Mouse (Mus musculus) embryonic facial prominence, embryonic 14.5 days (tissue): ENCODE measurements around the gene Smim24. TPM values are rescaled to one million over a fixed set of nuclear protein-coding genes. Genes with fewer than 3 reads are reported as not detected.

Experiments
- ATAC-seq: fragments of 200-750 bp; cut with Nextera tagmentation; 2 replicates; pipeline ENCODE4 v1.8.0; 2017; ENCODE audit warnings: low read depth, moderate number of reproducible peaks, moderate TSS enrichment
- DNase-seq: peaks from one replicate; pipeline ENCODE4 v3.0.0-alpha.2; 2015; ENCODE audit warnings: low spot score
- H3K27ac ChIP-seq: fragments of 300-500 bp; sonication (generic); replicated peaks from 2 replicates; pipeline ENCODE4 v1.5.1; 2014; ENCODE audit warnings: low read depth, mild to moderate bottlenecking, low read length, moderate library complexity
- H3K27me3 ChIP-seq: fragments of 300-500 bp; sonication (generic); replicated peaks from 2 replicates; pipeline ENCODE4 v1.6.1; 2014; ENCODE audit warnings: low read length; ENCODE audit not compliant: control insufficient read depth, insufficient read depth
- H3K36me3 ChIP-seq: fragments of 300-500 bp; sonication (generic); 2 replicates; pipeline ENCODE4 v1.6.1; 2014; ENCODE audit warnings: low read length, mixed read lengths; ENCODE audit not compliant: control insufficient read depth, insufficient read depth
- H3K4me1 ChIP-seq: fragments of 300-500 bp; sonication (generic); 2 replicates; pipeline ENCODE4 v1.6.1; 2014; ENCODE audit warnings: antibody characterized with exemption, low read length; ENCODE audit not compliant: control insufficient read depth, insufficient read depth
- H3K4me2 ChIP-seq: fragments of 300-500 bp; sonication (generic); 2 replicates; pipeline ENCODE4 v1.6.1; 2014; ENCODE audit warnings: low read depth, mild to moderate bottlenecking, low read length, moderate library complexity, mixed read lengths
- H3K4me3 ChIP-seq: fragments of 300-500 bp; sonication (generic); 2 replicates; pipeline ENCODE4 v1.5.1; 2014; ENCODE audit warnings: low read depth, mild to moderate bottlenecking, low read length
- H3K9ac ChIP-seq: fragments of 300-500 bp; sonication (generic); 2 replicates; pipeline ENCODE4 v1.6.1; 2014; ENCODE audit warnings: low read depth, mild to moderate bottlenecking, low read length, moderate library complexity, mixed read lengths
- H3K9me3 ChIP-seq: fragments of 300-500 bp; sonication (generic); 2 replicates; pipeline ENCODE4 v1.6.1; 2016; ENCODE audit warnings: low read length; ENCODE audit not compliant: control insufficient read depth
- WGBS: fragments of 180-500 bp; shearing (Covaris S2); extraction: QIAGEN DNeasy Blood & Tissue Kit; methylation state at CpG from one replicate; pipeline ENCODE4 v1.1.7; 2014; 5-methylcytosine and 5-hydroxymethylcytosine counted together
- polyA plus RNA-seq: library from polyadenylated mRNA; unstranded; fragments of >200 nt; fragmentation: Nextera tagmentation; extraction: Ambion mirVana; gene quantifications from 2 replicates; pipeline ENCODE4 v1.2.1, GENCODE M21; 2014

The Smim24 gene
- polyA plus RNA-seq, 1 experiment from 2014 or later = 3.9 TPM

DNA sequence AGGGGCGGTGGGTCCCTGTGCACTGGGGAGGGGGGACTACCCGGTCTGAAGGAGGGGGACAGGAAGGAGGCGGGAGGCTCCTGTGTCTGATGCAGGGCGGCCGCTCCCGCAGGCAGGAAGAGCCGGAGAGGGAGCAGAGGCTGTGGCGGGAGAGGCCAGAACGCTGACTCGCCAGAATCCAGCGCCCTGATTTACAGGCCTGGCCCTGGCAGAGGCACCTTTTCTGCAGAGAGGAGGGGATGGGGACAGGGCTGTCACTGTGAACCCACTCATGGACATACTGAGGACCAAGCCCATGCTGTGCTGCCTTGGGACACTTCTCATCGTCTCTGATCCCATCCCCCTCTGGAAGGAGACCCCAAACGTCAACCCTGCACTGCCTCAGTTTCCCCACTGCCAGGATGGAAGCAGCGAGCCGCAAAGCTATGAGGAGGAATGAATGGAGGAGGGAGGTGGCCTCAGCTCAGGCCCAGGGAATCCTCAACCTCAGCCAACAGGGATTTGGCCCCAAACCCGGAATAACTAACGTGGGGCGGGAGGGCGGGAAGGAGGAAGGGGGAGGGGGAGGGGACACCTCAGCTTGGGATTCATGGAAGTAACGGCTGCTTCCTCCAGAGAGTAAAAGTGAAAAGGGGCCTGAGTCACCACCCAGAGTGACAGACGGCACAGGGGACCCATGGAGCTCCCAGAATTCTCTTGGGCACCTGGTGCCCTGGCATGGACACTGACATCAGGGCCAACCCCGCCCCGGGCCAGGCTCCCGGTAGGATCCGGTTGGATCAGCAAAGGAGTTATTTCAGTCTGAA is 31.6 kb downstream of the Smim24 start:
- Histone ChIP-seq H3K27ac (peak overlapping the region; percentile 34; the same call in 1 of the 2 replicates), H3K4me2 (peak overlapping the region; percentile 71), H3K4me3 (peak overlapping the region; percentile 73), H3K9ac (peak overlapping the region; percentile 85), H3K9me3 (no peaks in the 10 kb centered on the region), H3K27me3 (peaks cover 6% of the 10 kb centered on the region), H3K36me3 (peaks cover 15% of the 10 kb centered on the region), H3K4me1 (peaks cover 27% of the 10 kb centered on the region)
- no peak; the same call in 1 of the 2 replicates for ATAC-seq
- no peak for DNase-seq
- 5% methylated on average over 20 of the region's 25 CpGs for WGBS

- H3K27me3 ChIP-seq = peaks cover 6% of the 10 kb centered on the region
- H3K9me3 ChIP-seq = no peaks in the 10 kb centered on the region
Measured at GRCm38 (mm10) chr10:81425236-81425850, 32.5 kb downstream of the Smim24 start.

DNA sequence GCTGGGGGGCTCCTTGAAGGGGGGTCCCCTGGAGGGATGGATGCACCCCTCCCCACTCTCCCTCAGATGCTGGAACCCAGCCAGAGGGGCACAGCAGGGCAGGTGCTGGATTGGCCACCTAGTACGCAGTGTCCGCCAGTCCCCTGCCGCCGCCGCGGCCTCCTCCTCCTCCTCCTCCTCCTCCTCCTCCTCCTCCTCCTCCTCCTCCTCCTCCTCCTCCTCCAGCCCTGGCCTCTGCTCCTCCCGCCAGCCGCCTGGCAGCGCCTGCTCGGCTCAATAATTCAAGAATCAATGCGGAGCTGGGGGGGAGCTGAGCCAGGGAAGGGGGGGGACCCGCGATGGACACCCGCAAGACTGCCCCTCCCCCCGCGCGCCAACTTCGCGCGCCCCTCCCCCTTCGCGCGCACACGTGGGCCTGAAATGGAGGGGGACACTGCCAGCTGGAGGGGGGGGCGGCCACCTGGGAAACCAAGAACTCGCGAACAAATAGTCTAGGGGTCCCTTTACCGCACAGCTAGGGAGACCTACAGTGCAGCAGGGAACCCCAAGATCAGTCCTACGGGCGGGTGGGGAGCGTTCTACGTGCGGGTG is 33.3 kb downstream of the Smim24 start:
- no peaks in the 10 kb centered on the region for H3K9me3 ChIP-seq
- peak overlapping the region; percentile 71 for H3K4me2 ChIP-seq
- H3K27ac ChIP-seq = peak overlapping the region; percentile 33
- no peak for DNase-seq
- 0% methylated on average over 10 of the region's 33 CpGs for WGBS
- H3K9ac ChIP-seq = peak overlapping the region; percentile 85
- H3K27me3 ChIP-seq = peaks cover 6% of the 10 kb centered on the region
- peaks cover 31% of the 10 kb centered on the region for H3K4me1 ChIP-seq
- no peak for ATAC-seq
- H3K4me3 ChIP-seq = peak overlapping the region; percentile 73
- no peaks in the 10 kb centered on the region for H3K36me3 ChIP-seq

More at GRCm38 (mm10) chr10:81425236-81425850, 32.5 kb downstream of the Smim24 start:
- DNase-seq (no peak), ATAC-seq (no peak)
- H3K4me3 ChIP-seq = peak overlapping the region; percentile 73
- peaks cover 29% of the 10 kb centered on the region for H3K4me1 ChIP-seq
- 27% methylated on average over 10 of the region's 10 CpGs for WGBS
- H3K4me2 ChIP-seq = peak overlapping the region; percentile 71
- peaks cover 6% of the 10 kb centered on the region; the same call in 1 of the 2 replicates for H3K36me3 ChIP-seq
- peak overlapping the region; percentile 85 for H3K9ac ChIP-seq
- peak overlapping the region; percentile 34; the same call in 1 of the 2 replicates for H3K27ac ChIP-seq

GRCm38 (mm10) chr10:81426897-81427296 is 34.0 kb downstream of the Smim24 start:
- peak overlapping the region; percentile 73 for H3K4me3 ChIP-seq
- no peak for ATAC-seq
- H3K9ac ChIP-seq = peak overlapping the region; percentile 85
- H3K9me3 ChIP-seq = no peaks in the 10 kb centered on the region
- H3K4me1 ChIP-seq = peaks cover 36% of the 10 kb centered on the region
- H3K36me3 ChIP-seq = no peaks in the 10 kb centered on the region
- under 1% methylated on average over 27 of the region's 38 CpGs for WGBS
- peak overlapping the region; percentile 33; the same call in 1 of the 2 replicates for H3K27ac ChIP-seq
- DNase-seq = no peak
- peaks cover 6% of the 10 kb centered on the region for H3K27me3 ChIP-seq
- peak overlapping the region; percentile 71 for H3K4me2 ChIP-seq

DNA sequence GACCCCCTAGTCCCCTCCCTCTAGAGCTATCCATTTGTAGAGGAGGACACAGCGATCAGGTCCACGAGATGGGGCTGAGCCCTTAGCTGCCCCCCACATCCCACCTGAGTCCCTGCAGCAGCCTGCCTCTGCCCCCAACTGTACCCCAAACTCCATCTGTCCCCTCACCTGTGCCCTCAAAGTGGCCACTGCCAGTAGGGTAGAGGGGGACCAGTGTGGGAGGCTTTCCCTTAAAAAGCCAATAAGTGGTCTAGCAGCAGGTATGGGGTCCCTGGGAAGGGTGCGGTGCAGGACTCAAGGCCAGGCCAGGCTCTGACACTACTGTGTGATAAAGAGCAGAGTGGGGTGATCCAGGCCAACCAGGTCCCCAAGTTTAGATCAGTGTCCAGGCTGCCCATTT is 34.5 kb downstream of the Smim24 start:
- H3K4me1 ChIP-seq = peaks cover 36% of the 10 kb centered on the region

DNA sequence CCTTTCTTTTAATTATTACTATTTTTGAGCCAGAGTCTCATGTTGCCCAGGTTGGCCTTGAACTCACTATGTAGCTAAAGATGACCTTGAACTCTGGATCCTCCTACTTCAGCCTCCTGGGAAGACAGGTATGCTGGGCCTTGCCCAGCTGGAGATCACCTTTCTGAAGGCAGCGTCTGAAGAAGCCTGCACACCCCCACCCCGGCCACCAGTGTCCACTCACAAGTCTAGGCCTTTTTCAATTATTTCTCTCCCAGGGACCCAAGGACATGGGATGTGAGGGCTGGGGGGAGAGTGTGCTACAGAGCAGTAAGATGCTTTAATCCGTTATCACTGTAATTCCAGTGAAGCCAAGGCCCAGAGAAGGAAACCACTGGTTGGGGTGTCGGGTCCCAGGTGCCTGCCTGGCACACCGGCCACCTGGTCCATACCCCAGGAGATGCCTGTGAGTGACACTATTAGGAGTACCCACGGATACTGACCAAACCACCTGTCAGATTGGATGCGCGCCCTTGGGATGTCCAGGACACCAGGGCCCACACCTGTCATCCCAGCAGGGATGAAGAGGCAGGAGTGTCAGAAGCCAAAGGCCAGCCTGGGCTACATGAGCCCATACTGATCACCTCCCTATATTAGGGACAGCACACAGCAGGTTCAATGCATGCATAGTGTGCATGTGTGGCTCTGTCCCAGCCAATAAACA is 35.1 kb downstream of the Smim24 start:
- Histone ChIP-seq H3K9me3 (no peaks in the 10 kb centered on the region), H3K9ac (no peak overlapping the region), H3K4me1 (peaks cover 36% of the 10 kb centered on the region), H3K36me3 (no peaks in the 10 kb centered on the region), H3K27ac (no peak overlapping the region), H3K4me2 (no peak overlapping the region), H3K4me3 (no peak overlapping the region), H3K27me3 (peaks cover 6% of the 10 kb centered on the region)
- 76% methylated on average over 8 of the region's 8 CpGs for WGBS
- ATAC-seq (no peak), DNase-seq (no peak)

More for the DNA sequence above, 34.5 kb downstream of the Smim24 start:
- Histone ChIP-seq H3K9me3 (no peaks in the 10 kb centered on the region), H3K4me3 (peak overlapping the region; percentile 73), H3K4me2 (peak overlapping the region; percentile 71), H3K9ac (peak overlapping the region; percentile 85), H3K27ac (no peak overlapping the region; the same call in 1 of the 2 replicates), H3K27me3 (peaks cover 6% of the 10 kb centered on the region), H3K36me3 (no peaks in the 10 kb centered on the region)
- ATAC-seq (no peak), DNase-seq (no peak)
- 31% methylated on average over 3 of the region's 3 CpGs for WGBS

- DNase-seq (no peak), ATAC-seq (no peak)
- Histone ChIP-seq H3K4me1 (peaks cover 36% of the 10 kb centered on the region), H3K4me2 (no peak overlapping the region), H3K36me3 (no peaks in the 10 kb centered on the region), H3K9ac (no peak overlapping the region), H3K27me3 (peaks cover 6% of the 10 kb centered on the region), H3K9me3 (no peaks in the 10 kb centered on the region), H3K4me3 (no peak overlapping the region), H3K27ac (no peak overlapping the region)
- WGBS = 91% methylated on average over 7 of the region's 7 CpGs
Measured at GRCm38 (mm10) chr10:81428507-81428870, 35.6 kb downstream of the Smim24 start.

DNA sequence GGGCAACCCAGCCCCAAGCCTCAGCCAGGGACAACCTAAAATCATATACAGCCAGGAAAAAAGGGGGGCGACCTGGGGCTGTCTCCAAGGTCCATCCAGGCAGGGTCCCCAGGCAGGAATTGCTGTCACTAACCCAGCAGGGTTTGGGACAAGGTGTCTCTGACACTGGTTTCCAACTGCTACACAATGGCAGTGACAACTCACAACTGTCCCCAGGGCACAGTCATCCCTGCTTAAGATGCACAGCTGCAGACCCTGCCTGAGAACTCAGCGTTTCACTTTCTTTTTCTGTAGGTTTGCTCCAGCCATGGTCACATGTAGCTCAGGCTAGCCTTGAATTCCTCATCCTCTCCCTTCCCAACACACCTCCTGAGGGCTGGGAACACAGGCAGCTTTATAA is 36.2 kb downstream of the Smim24 start:
- H3K9ac ChIP-seq = no peak overlapping the region
- H3K4me3 ChIP-seq = peak overlapping the region; percentile 80; the same call in 1 of the 2 replicates
- H3K27ac ChIP-seq = no peak overlapping the region
- peaks cover 33% of the 10 kb centered on the region for H3K4me1 ChIP-seq
- H3K4me2 ChIP-seq = peak overlapping the region; percentile 97
- no peaks in the 10 kb centered on the region for H3K36me3 ChIP-seq
- no peak for DNase-seq
- no peaks in the 10 kb centered on the region for H3K9me3 ChIP-seq
- ATAC-seq = no peak
- H3K27me3 ChIP-seq = peaks cover 6% of the 10 kb centered on the region
- WGBS = 42% methylated on average over 2 of the region's 2 CpGs
